Mouse (Mus musculus): ENCODE results near the gene Junb.

DNA sequence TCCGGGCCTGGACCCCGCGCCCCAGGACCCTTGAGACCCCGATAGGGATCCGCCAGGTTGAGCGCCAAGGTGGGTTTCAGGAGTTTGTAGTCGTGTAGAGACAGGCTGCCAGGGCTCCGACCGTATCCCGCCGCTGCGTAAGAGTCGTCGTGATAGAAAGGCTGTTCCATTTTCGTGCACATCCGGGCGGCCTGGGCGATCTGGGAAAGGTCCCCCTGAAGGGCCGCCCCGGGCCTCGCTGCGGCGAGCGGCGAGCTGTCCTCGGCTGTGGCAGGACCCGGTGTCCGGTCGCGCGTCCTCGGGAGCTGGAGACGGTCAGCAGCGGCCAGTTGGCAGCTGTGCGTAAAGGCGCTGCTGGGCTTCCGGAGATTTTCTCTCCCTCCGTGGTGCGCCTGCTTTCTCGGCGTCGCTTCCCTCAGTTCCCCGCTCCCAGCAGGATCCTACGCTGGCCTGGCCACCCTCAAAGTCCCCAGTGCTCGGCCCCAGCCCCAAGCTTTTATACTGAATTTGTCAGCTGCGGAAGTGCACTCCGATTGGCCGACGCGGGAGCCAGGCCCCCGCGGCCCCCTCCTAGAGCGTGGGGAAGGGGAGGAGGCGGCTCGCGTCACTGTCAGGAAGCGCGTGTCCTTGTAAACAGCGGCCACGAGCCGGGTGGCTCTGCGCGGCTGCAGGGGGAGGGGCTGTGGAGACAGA lies at the start of gene Junb:
- peak; percentile 74 for TF ChIP-seq EP300 (optimal IDR thresholded peaks at IDR 0.05)
- no peak for TF ChIP-seq CTCF (IDR thresholded peaks at IDR 0.05; ENCODE audit: low read depth)

Data from stomach, postnatal 0 days (tissue).